Mouse (Mus musculus): Measurements from ENCODE around the gene Sun2. TPM values are rescaled to one million over a fixed set of nuclear protein-coding genes. Genes with fewer than 3 reads are reported as not detected.

The Sun2 gene
- 9.8 and 17.3 TPM in 2 replicates for polyA plus RNA-seq (2021; fragmentation: Nextera tagmentation)
- long read RNA-seq, experiment 1, partial matches to known transcripts = 5 of 8 reads
- long read RNA-seq, experiment 1, other reads (novel, unspliced or antisense) = 1 of 8 reads
- long read RNA-seq, experiment 2 = 0 reads

GRCm38 (mm10) chr15:79741921-79742705 lies at the start of gene Sun2:
Sun2 (minus strand) TSS chr15:79742536.

GRCm38 (mm10) chr15:79777749-79778148 lies 35.4 kb upstream of the Sun2 start, which contains the start of gene Dnal4:
Dnal4 (minus strand) TSS chr15:79777849.

GRCm38 (mm10) chr15:79690426-79691022 lies 51.8 kb downstream of the Sun2 start, which contains the start of gene Gtpbp1:
Gtpbp1 (plus strand) TSS chr15:79690845.

GRCm38 (mm10) chr15:79687646-79688267 lies 54.6 kb downstream of the Sun2 start, which contains the start of gene Josd1:
Josd1 (minus strand) TSS chr15:79687919.

Other genes starting within 250 kb of the Sun2 start
- gene Kcnj4, start 237.3 kb downstream of the Sun2 start, polyA plus RNA-seq (2021; fragmentation: Nextera tagmentation) = 6.1 and 10.7 TPM in 2 replicates
- 1.2 and 1.5 TPM in 2 replicates for gene Kdelr3, start 226.1 kb downstream of the Sun2 start, polyA plus RNA-seq (2021; fragmentation: Nextera tagmentation)
- gene Ddx17, start 195.8 kb downstream of the Sun2 start, polyA plus RNA-seq (2021; fragmentation: Nextera tagmentation) = 10.6 and 17.0 TPM in 2 replicates
- gene Dmc1, start 137.4 kb downstream of the Sun2 start, polyA plus RNA-seq (2021; fragmentation: Nextera tagmentation) = 0.06 TPM in 1 of 2 replicates, not detected in the other
- 0.44 and 0.55 TPM in 2 replicates for gene Fam227a, start 83.6 kb downstream of the Sun2 start, polyA plus RNA-seq (2021; fragmentation: Nextera tagmentation)
- gene Cby1, start 83.3 kb downstream of the Sun2 start, polyA plus RNA-seq (2021; fragmentation: Nextera tagmentation) = 75.7 and 77.3 TPM in 2 replicates
- 175 and 186 TPM in 2 replicates for gene Tomm22, start 71.7 kb downstream of the Sun2 start, polyA plus RNA-seq (2021; fragmentation: Nextera tagmentation)
- gene Josd1, start 54.6 kb downstream of the Sun2 start, polyA plus RNA-seq (2021; fragmentation: Nextera tagmentation) = 6.9 and 13.9 TPM in 2 replicates
- gene Gtpbp1, start 51.7 kb downstream of the Sun2 start, polyA plus RNA-seq (2021; fragmentation: Nextera tagmentation) = 10.1 and 14.0 TPM in 2 replicates
- 102 and 105 TPM in 2 replicates for gene Dnal4, start 35.3 kb upstream of the Sun2 start, polyA plus RNA-seq (2021; fragmentation: Nextera tagmentation)
- 49.2 and 208 TPM in 2 replicates for gene Nptxr, start 62.2 kb upstream of the Sun2 start, polyA plus RNA-seq (2021; fragmentation: Nextera tagmentation)
- gene Npcd, start 91.7 kb upstream of the Sun2 start, polyA plus RNA-seq (2021; fragmentation: Nextera tagmentation) = 1.3 and 23.2 TPM in 2 replicates
- 45.3 and 76.5 TPM in 2 replicates for gene Cbx6, start 92.2 kb upstream of the Sun2 start, polyA plus RNA-seq (2021; fragmentation: Nextera tagmentation)
- 1.9 and 3.0 TPM in 2 replicates for gene Apobec3, start 149.1 kb upstream of the Sun2 start, polyA plus RNA-seq (2021; fragmentation: Nextera tagmentation)
- gene Cbx7, start 228.6 kb upstream of the Sun2 start, polyA plus RNA-seq (2021; fragmentation: Nextera tagmentation) = 15.4 and 37.2 TPM in 2 replicates